Mouse (Mus musculus) kidney, embryonic 16.5 days (tissue): ENCODE measurements around the gene Pom121l2. TPM values are rescaled to one million over a fixed set of nuclear protein-coding genes. Genes with fewer than 3 reads are reported as not detected.

ENCODE experiments used
- ATAC-seq: fragments of 200-750 bp; cut with Nextera tagmentation; 2 replicates; pipeline ENCODE4 v1.8.0; 2017; ENCODE audit warnings: moderate TSS enrichment; ENCODE audit not compliant: low FRiP score, low TSS enrichment
- H3K27ac ChIP-seq: fragments of 300-500 bp; sonication (generic); 2 replicates; pipeline ENCODE4 v1.5.1; 2014; ENCODE audit warnings: low read length
- H3K27me3 ChIP-seq: fragments of 300-500 bp; sonication (generic); 2 replicates; pipeline ENCODE4 v1.6.1; 2014; ENCODE audit warnings: low read length, control low read depth, mixed read lengths; ENCODE audit not compliant: insufficient read depth
- H3K36me3 ChIP-seq: fragments of 300-500 bp; sonication (generic); 2 replicates; pipeline ENCODE4 v1.6.1; 2014; ENCODE audit warnings: low read length, control low read depth, mixed read lengths; ENCODE audit not compliant: insufficient read depth
- H3K4me1 ChIP-seq: fragments of 300-500 bp; sonication (generic); 2 replicates; pipeline ENCODE4 v1.6.1; 2014; ENCODE audit warnings: low read length, control low read depth, mixed read lengths; ENCODE audit not compliant: insufficient read depth
- H3K4me2 ChIP-seq: fragments of 300-500 bp; sonication (generic); replicated peaks from 2 replicates; pipeline ENCODE4 v1.6.1; 2014; ENCODE audit warnings: low read depth, low read length
- H3K4me3 ChIP-seq: fragments of 300-500 bp; sonication (generic); 2 replicates; pipeline ENCODE4 v1.5.1; 2014; ENCODE audit warnings: mild to moderate bottlenecking, low read length
- H3K9ac ChIP-seq: fragments of 300-500 bp; sonication (generic); replicated peaks from 2 replicates; pipeline ENCODE4 v1.6.1; 2014; ENCODE audit warnings: low read length
- H3K9me3 ChIP-seq: fragments of 300-500 bp; sonication (generic); 2 replicates; pipeline ENCODE4 v1.6.1; 2016; ENCODE audit warnings: low read length, control low read depth
- WGBS: fragments of 180-500 bp; shearing (Covaris S2); extraction: QIAGEN DNeasy Blood & Tissue Kit; methylation state at CpG from one replicate; pipeline ENCODE4 v1.1.7; 2014; 5-methylcytosine and 5-hydroxymethylcytosine counted together
- polyA plus RNA-seq: library from polyadenylated mRNA; unstranded; fragments of >200 nt; fragmentation: Nextera tagmentation; extraction: Ambion mirVana; gene quantifications from 2 replicates; pipeline ENCODE4 v1.2.1, GENCODE M21; 2015

Pom121l2 gene
- polyA plus RNA-seq, 1 experiment from 2014 or later: 0.15 TPM

- no peaks in the 10 kb centered on the region for H3K36me3 ChIP-seq
- no peak overlapping the region for H3K4me3 ChIP-seq
- no peak overlapping the region for H3K27ac ChIP-seq
- no peak for ATAC-seq
- H3K4me1 ChIP-seq: peaks cover 14% of the 10 kb centered on the region
- H3K27me3 ChIP-seq: peaks cover 43% of the 10 kb centered on the region
- peaks cover 8% of the 10 kb centered on the region for H3K9me3 ChIP-seq
- no peak overlapping the region for H3K4me2 ChIP-seq
- WGBS: 83% methylated on average over 5 of the region's 5 CpGs
- H3K9ac ChIP-seq: no peak overlapping the region
Observed at GRCm38 (mm10) chr13:21992550-21992949, 11.6 kb downstream of the Pom121l2 start.

- H3K9ac ChIP-seq: no peak overlapping the region
- ATAC-seq: no peak
- H3K9me3 ChIP-seq: peaks cover 8% of the 10 kb centered on the region
- H3K27me3 ChIP-seq: peaks cover 52% of the 10 kb centered on the region
- H3K4me3 ChIP-seq: no peak overlapping the region
- H3K4me2 ChIP-seq: peak overlapping the region; percentile 21; the same call in 1 of the 2 replicates
- 3% methylated on average over 22 of the region's 22 CpGs for WGBS
- H3K27ac ChIP-seq: no peak overlapping the region
- no peaks in the 10 kb centered on the region for H3K36me3 ChIP-seq
- H3K4me1 ChIP-seq: peaks cover 14% of the 10 kb centered on the region
Observed at GRCm38 (mm10) chr13:21993957-21994738, 13.2 kb downstream of the Pom121l2 start.

- no peak overlapping the region for H3K27ac ChIP-seq
- H3K27me3 ChIP-seq: peaks cover 60% of the 10 kb centered on the region
Observed at GRCm38 (mm10) chr13:21994896-21995295, 13.9 kb downstream of the Pom121l2 start.

GRCm38 (mm10) chr13:21995331-21995914 lies 14.4 kb downstream of the Pom121l2 start:
- WGBS: under 1% methylated on average over 20 of the region's 21 CpGs
- ATAC-seq: peak; percentile 70; the same call in 1 of the 2 replicates
- peak overlapping the region; percentile 64 for H3K4me2 ChIP-seq
- H3K9ac ChIP-seq: peak overlapping the region; percentile 11; the same call in 1 of the 2 replicates
- no peaks in the 10 kb centered on the region for H3K36me3 ChIP-seq
- H3K27me3 ChIP-seq: peaks cover 65% of the 10 kb centered on the region
- no peak overlapping the region for H3K27ac ChIP-seq
- H3K9me3 ChIP-seq: peaks cover 6% of the 10 kb centered on the region
- H3K4me1 ChIP-seq: peaks cover 14% of the 10 kb centered on the region
- H3K4me3 ChIP-seq: peak overlapping the region; percentile 50

More at GRCm38 (mm10) chr13:21994896-21995295, 13.9 kb downstream of the Pom121l2 start:
- H3K4me3 ChIP-seq: peak overlapping the region; percentile 50
- H3K9me3 ChIP-seq: peaks cover 8% of the 10 kb centered on the region
- peak overlapping the region; percentile 64 for H3K4me2 ChIP-seq
- WGBS: 5% methylated on average over 8 of the region's 8 CpGs
- H3K36me3 ChIP-seq: no peaks in the 10 kb centered on the region
- H3K4me1 ChIP-seq: peaks cover 14% of the 10 kb centered on the region
- 0 out of 2 replicates have a peak overlapping the region, but pooled peaks have one; percentile 11 for H3K9ac ChIP-seq
- no peak for ATAC-seq

DNA sequence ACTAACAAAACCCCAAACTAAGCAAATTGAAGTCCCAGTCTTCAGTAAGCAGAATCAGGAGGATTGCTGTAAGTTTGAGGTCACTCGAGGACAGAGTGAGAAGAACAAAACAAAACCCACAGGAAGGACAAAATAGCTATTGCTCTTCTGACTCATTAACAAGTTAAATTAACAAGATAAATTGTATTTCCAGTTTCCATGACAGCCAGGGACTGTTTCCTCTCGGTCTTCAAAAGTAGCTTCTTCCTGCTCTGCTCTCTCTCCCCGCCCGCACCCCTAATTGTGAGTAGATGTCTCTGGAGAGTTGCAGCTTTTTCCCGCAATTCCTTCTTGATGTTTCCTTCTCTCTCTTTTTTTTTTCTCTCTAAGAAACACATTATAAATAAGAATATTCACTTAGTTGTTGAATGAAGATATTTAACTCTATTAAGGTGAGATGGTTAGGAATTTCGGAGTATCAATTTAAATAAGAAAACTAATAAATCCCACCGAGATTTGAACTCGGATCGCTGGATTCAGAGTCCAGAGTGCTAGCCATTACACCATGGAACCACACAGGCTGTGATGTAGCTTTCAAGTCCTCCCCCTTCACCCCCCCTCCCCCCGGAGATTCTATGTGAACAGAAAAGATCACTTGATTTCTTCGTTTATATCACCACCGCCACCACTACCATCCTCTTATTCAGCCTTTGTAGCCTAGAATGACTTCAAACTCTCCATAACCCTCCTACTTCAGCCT lies 15.3 kb downstream of the Pom121l2 start:
- H3K4me1 ChIP-seq: peaks cover 14% of the 10 kb centered on the region
- 2% methylated on average over 12 of the region's 12 CpGs for WGBS
- no peak overlapping the region for H3K9ac ChIP-seq
- H3K9me3 ChIP-seq: peaks cover under 1% of the 10 kb centered on the region
- H3K27ac ChIP-seq: no peak overlapping the region
- no peaks in the 10 kb centered on the region for H3K36me3 ChIP-seq
- H3K27me3 ChIP-seq: peaks cover 74% of the 10 kb centered on the region
- ATAC-seq: no peak; the same call in 1 of the 2 replicates
- H3K4me2 ChIP-seq: peak overlapping the region; percentile 64
- peak overlapping the region; percentile 50 for H3K4me3 ChIP-seq

DNA sequence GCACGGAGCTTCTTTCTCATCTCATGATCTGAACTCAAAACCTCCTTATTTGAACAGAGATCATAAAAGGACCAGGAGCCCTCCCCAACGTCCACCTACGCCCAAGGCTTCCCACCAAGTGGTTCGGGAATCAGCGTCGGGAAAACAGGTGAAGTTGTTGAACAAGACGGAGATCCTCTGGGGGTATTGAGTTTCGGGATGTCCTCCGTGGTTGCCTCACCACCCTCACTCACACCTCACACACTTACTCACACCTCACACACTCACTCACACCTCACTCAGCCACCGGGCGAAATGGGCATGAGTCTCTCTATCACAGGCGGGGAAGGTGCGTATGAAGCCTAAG lies 15.8 kb downstream of the Pom121l2 start:
- Histone ChIP-seq H3K27me3 (peaks cover 79% of the 10 kb centered on the region), H3K27ac (no peak overlapping the region), H3K9ac (no peak overlapping the region), H3K4me2 (peak overlapping the region; percentile 64), H3K9me3 (no peaks in the 10 kb centered on the region), H3K36me3 (no peaks in the 10 kb centered on the region), H3K4me1 (peaks cover 14% of the 10 kb centered on the region), H3K4me3 (peak overlapping the region; percentile 39)
- no peak for ATAC-seq
- WGBS: 3% methylated on average over 13 of the region's 13 CpGs

DNA sequence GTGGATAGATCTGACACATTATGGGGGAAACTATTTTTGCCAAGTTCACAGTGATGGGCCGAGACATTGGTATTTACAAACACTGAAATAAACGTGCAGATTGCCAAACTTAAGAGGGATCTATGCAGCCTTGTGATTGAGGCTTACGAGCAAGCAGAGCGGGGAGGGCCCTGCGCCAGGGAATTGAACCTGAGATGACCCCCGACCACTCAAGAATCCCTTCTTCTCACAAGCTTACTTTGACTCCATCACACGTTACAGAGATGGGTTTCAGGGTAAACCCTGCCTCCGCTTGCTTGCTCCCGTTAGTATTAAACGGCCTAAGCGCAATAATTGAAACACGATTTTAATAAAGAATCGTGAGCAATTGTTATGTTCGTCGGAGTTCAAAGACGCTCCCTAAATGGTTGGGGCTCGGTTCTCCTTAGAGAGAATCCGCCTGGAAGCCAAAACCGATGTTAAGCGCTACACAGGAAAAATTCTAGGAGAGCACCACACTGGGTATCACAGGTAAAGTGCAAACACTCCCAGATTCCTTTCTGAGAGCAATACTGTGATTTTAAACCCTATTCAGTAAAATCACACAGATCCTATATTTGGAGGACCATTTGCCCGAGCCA lies 16.3 kb downstream of the Pom121l2 start:
- H3K27ac ChIP-seq: no peak overlapping the region
- H3K4me1 ChIP-seq: peaks cover 14% of the 10 kb centered on the region
- no peaks in the 10 kb centered on the region for H3K36me3 ChIP-seq
- H3K4me2 ChIP-seq: peak overlapping the region; percentile 64
- H3K9ac ChIP-seq: no peak overlapping the region
- H3K4me3 ChIP-seq: peak overlapping the region; percentile 39
- 3% methylated on average over 21 of the region's 21 CpGs for WGBS
- no peak for ATAC-seq
- H3K9me3 ChIP-seq: no peaks in the 10 kb centered on the region
- H3K27me3 ChIP-seq: peaks cover 84% of the 10 kb centered on the region

DNA sequence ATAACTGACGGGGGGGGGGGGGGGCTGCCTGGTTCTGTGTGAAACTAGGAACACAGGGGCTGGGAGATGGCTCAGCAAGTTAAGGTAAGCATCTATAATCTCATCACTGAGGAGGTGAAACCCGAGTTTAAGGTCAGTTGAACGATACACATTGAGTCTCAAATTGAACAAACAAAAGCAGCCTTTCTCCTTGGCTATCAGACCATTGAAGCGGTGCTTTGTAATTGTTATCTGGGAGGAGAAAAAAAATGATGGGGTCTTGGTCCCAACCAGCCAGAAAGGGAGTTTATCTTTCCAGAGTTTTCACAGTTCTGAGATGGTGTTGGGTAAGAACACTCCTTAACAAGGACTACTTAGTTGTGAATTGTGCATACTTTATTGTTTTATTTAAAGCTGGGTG lies 16.8 kb downstream of the Pom121l2 start:
- Histone ChIP-seq H3K27me3 (peaks cover 88% of the 10 kb centered on the region), H3K9me3 (no peaks in the 10 kb centered on the region), H3K27ac (no peak overlapping the region), H3K36me3 (no peaks in the 10 kb centered on the region), H3K4me1 (peaks cover 14% of the 10 kb centered on the region), H3K9ac (no peak overlapping the region), H3K4me3 (no peak overlapping the region), H3K4me2 (no peak overlapping the region)
- no peak for ATAC-seq
- 10% methylated on average over 4 of the region's 4 CpGs for WGBS

DNA sequence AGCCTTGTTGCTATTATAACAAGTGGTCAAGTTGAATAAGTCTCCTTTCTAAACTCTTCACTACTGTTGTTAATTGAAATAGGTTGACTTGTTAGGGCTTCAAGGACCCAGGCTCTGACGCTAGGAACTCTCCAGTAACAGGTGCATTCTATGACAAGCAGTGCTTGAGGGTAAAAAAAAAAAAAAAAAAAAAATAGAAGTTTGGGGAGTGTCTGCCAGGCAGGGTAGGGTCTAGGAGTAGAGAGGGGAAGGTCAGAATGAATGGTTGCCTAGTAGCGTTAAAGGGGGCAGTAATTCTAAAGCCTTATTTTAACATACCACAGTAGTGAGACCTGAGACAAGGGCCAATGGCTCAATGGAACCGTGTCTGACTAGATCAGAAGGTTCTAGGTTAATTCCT lies 17.4 kb downstream of the Pom121l2 start:
- Histone ChIP-seq H3K9me3 (no peaks in the 10 kb centered on the region), H3K9ac (no peak overlapping the region), H3K4me3 (no peak overlapping the region), H3K27me3 (peaks cover 91% of the 10 kb centered on the region), H3K4me1 (peaks cover 14% of the 10 kb centered on the region), H3K36me3 (no peaks in the 10 kb centered on the region), H3K4me2 (no peak overlapping the region), H3K27ac (no peak overlapping the region)
- no peak for ATAC-seq
- WGBS: 18% methylated on average over 3 of the region's 3 CpGs
